Comparison of ENCODE assay signal across 8 mouse cellular contexts in the genomic region with DNA sequence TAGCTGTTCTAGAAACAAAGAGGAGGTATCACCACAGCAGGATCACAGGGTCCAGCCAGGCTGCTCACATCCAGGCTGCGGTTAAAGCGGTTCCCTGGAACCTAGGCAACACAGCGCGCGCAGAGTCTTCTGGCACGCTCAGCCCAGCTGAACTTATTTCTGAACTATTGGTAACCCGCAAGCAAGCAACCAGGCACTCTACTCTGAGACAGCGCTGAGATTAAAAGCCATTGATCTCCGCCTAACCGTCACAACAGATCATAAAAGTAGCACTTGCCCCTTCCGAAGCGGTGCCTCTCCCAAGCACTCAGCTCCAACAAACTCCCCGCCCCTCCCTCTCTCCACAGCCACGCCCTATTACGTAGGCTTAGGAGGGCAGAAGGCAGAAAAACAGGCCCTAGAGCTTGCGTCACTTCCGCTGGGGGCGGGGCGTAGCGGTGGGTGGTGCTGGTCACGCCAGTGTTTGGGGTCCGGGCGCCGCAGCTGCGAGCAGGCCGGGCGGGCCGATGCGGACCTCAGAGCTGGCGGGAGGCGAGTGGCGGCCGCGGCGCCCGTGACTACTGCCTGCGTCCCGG. TPM values are rescaled to one million over a fixed set of nuclear protein-coding genes. Genes with fewer than 3 reads are reported as not detected.
DNase-seq lines count a peak whose midpoint lies in the region; TF ChIP-seq lines count a peak whose summit lies in the region.

No protein-coding gene starts in this region.

- no peaks in the 10 kb centered on the region for H3K27me3 ChIP-seq in megakaryocyte, embryonic 14.5 days (replicated peaks)

- peaks cover 9% of the 10 kb centered on the region for H3K36me3 ChIP-seq in megakaryocyte, embryonic 14.5 days (replicated peaks; ENCODE audit: low read length)

- H3K4me1 ChIP-seq in megakaryocyte, embryonic 14.5 days = peaks cover 37% of the 10 kb centered on the region

- H3K4me3 ChIP-seq in gastrocnemius, adult 2 months = peak overlapping the region; percentile 86
- peak overlapping the region; percentile 96 for H3K4me3 ChIP-seq in megakaryocyte, embryonic 14.5 days (replicated peaks)

- DNase-seq in WW6 (ENCODE audit: low read depth, low spot score) = peak; percentile 94
- DNase-seq in cerebellum, postnatal 4 days (ENCODE audit: low spot score in 2 of 2) = peak; percentile 99 to 100
- DNase-seq in gastrocnemius, adult 2 months = peak; percentile 100
- DNase-seq in hindlimb bud, embryonic 11.5 days (ENCODE audit: extremely low spot score, low read depth, low spot score) = peak; percentile 89
- peak; percentile 98 to 99 for DNase-seq in left cerebral cortex, adult 8-10 months (ENCODE audit: low spot score in 2 of 2)
- peak; percentile 99 for DNase-seq in right cerebral cortex, postnatal 10 days (ENCODE audit: low spot score in 2 of 2)
- DNase-seq in urinary bladder, postnatal 25 days (ENCODE audit: low spot score) = peak; percentile 100

- 0 out of 2 replicates have a peak, but pooled peaks have one; percentile 6 for TF ChIP-seq CTCF in gastrocnemius, adult 2 months (IDR thresholded peaks at IDR 0.05)

- H3K27ac ChIP-seq in gastrocnemius, adult 2 months = peak overlapping the region; percentile 100

- intact Hi-C loops in gastrocnemius, adult 2 months (cut with DNase I) = loop anchor here (1.0 kb wide), 1 partner anchor 59 kb away; the partner anchor contains the start of gene Dnajb9

- no peaks in the 10 kb centered on the region for H3K9me3 ChIP-seq in megakaryocyte, embryonic 14.5 days

RNA-seq across cellular contexts. Expression of gene Pnpla8, which starts 47.6 kb away (rescaled TPM):
- total RNA-seq in gastrocnemius, adult 2 months (2021) = 100 to 1,000 TPM; 138 to 172 TPM
- 100 to 1,000 TPM; 122 to 140 (median 130) TPM for total RNA-seq in left cerebral cortex, adult 8-10 months (2022)
- polyA plus RNA-seq in megakaryocyte, embryonic 14.5 days (2012; ENCODE audit: insufficient read depth, low replicate concordance) = 10.1 TPM in 1 of 2 replicates, not detected in the other

RNA-seq across cellular contexts. Expression of gene Dnajb9, which starts 58.7 kb away (rescaled TPM):
- total RNA-seq in gastrocnemius, adult 2 months (2021) = 10 to 100 TPM; 33.0 to 36.4 TPM
- total RNA-seq in left cerebral cortex, adult 8-10 months (2022) = 10 to 100 TPM; 40.5 to 43.0 (median 41.6) TPM
- 1.6 and 14.4 TPM in 2 replicates for polyA plus RNA-seq in megakaryocyte, embryonic 14.5 days (2012; ENCODE audit: insufficient read depth, low replicate concordance)

RNA-seq across cellular contexts. Expression of gene Nrcam, which starts 59.9 kb away (rescaled TPM):
- under 1 TPM; 0.11 to 0.41 TPM for total RNA-seq in gastrocnemius, adult 2 months (2021)
- 100 to 1,000 TPM; 422 to 491 (median 453) TPM for total RNA-seq in left cerebral cortex, adult 8-10 months (2022)
- 0.31 and 1.2 TPM in 2 replicates for polyA plus RNA-seq in megakaryocyte, embryonic 14.5 days (2012; ENCODE audit: insufficient read depth, low replicate concordance)

Comparison
In these comparisons a context has a peak if more than half of its experiments do, and no peak if none do; other contexts are left out.
1. Peak in every context shown above with its lines: DNase-seq, H3K4me3 ChIP-seq and H3K27ac ChIP-seq.
2. RNA of gene Nrcam, which starts 59.9 kb away (total RNA-seq): 422 to 491 TPM in left cerebral cortex, adult 8-10 months; 0.11 to 0.41 TPM in gastrocnemius, adult 2 months; every median in the first group is over 100 times any median in the second.